Mouse (Mus musculus) kidney, adult 2 months (tissue): ENCODE measurements around the gene Olfr1008.
"Not testable (repeated sequence)": the region's sequence is repeated elsewhere in the genome, so short reads cannot be mapped to it uniquely, and the experiment has no call there.

Source experiments
- CTCF ChIP-seq: fragments of 200-500 bp; conservative IDR thresholded peaks from 2 replicates; pipeline ENCODE4 v1.5.1; 2011; ENCODE audit warnings: low read depth, mild to moderate bottlenecking, control low read depth, low read length, moderate library complexity, mixed read lengths; ENCODE audit not compliant: insufficient read depth, insufficient read length
- POLR2A ChIP-seq: fragments of 200-500 bp; IDR thresholded peaks from one replicate; pipeline ENCODE4 v1.6.1; 2011; ENCODE audit warnings: low read depth, low read length, control low read depth

DNA sequence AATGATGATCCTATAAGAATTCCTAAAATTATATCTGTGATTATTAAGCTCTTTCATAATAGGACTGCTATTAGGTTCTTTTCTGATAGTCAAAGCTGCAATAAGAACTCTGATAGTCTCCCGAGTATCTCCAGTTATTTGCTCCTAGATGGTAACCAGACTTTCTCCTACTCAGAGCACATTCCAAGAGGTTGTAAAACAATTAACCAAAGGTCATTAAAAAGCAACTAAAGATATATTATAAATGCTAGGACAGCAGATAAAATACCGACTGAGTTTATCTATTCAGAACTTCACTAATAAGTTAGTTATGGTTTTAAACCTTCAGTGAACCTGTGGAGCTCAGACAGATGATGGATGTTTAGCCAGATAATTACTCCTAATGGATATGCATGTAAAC is 21.4 kb downstream of the Olfr1008 start:
- not testable (repeated sequence) for TF ChIP-seq CTCF, POLR2A
